ENCODE assay signal across 10 mouse cellular contexts in genomic region chr9:91353551-91354433, GRCm38 (mm10). TPM values are rescaled to one million over a fixed set of nuclear protein-coding genes. Genes with fewer than 3 reads are reported as not detected.
DNase-seq lines count a peak whose midpoint lies in the region; ATAC-seq and TF ChIP-seq lines count a peak whose summit lies in the region.
"Had no signal": no experiment of that assay in that cellular context is flagged by ENCODE, and none has a peak within 500 bp of the region (broad histone marks: within the 10 kb centered on the region; RNA-seq: fewer than 3 reads in every experiment).

No protein-coding gene starts in this region.

- peak; percentile 25; the same call in 1 of the 2 replicates for ATAC-seq in hindbrain, embryonic 14.5 days (ENCODE audit: low FRiP score)
- ATAC-seq in neural tube, embryonic 13.5 days (ENCODE audit: low read depth): 0 out of 2 replicates have a peak, but pooled peaks have one; percentile 27
- no peak for ATAC-seq in CD4-positive, CD25-positive, alpha-beta regulatory T cell, adult 4 months
- ATAC-seq in megakaryocyte, adult 5-6 weeks (ENCODE audit: poor library complexity, severe bottlenecking): no peak

- H3K27me3 ChIP-seq in hindbrain, embryonic 14.5 days (ENCODE audit: control insufficient read depth, insufficient read depth, low read length): peaks cover 67% of the 10 kb centered on the region
- peaks cover 81% of the 10 kb centered on the region for H3K27me3 ChIP-seq in neural tube, embryonic 13.5 days

- H3K9me3 ChIP-seq in hindbrain, embryonic 14.5 days (ENCODE audit: control insufficient read depth, low read length): no peaks in the 10 kb centered on the region
- no peaks in the 10 kb centered on the region for H3K9me3 ChIP-seq in neural tube, embryonic 13.5 days

- H3K4me3 ChIP-seq in layer of hippocampus, adult 2 months: no peak overlapping the region
- peak overlapping the region; percentile 25 for H3K4me3 ChIP-seq in hindbrain, embryonic 14.5 days (replicated peaks; ENCODE audit: low read length)
- H3K4me3 ChIP-seq in neural tube, embryonic 13.5 days: peak overlapping the region; percentile 28

- no peak for TF ChIP-seq CTCF in layer of hippocampus, adult 2 months (conservative IDR thresholded peaks at IDR 0.05)

- H3K27ac ChIP-seq in layer of hippocampus, adult 2 months: peak overlapping the region; percentile 46; the same call in 1 of the 2 replicates
- peak overlapping the region; percentile 76 for H3K27ac ChIP-seq in hindbrain, embryonic 14.5 days
- peak overlapping the region; percentile 92 for H3K27ac ChIP-seq in neural tube, embryonic 13.5 days (replicated peaks)
- H3K27ac ChIP-seq: stomach, postnatal 0 days had no signal

- peak overlapping the region; percentile 53 for H3K4me2 ChIP-seq in hindbrain, embryonic 14.5 days (replicated peaks)
- peak overlapping the region; percentile 55 for H3K4me2 ChIP-seq in neural tube, embryonic 13.5 days

- WGBS in hindbrain, embryonic 14.5 days: 3% methylated on average over 37 of the region's 37 CpGs
- WGBS in neural tube, embryonic 13.5 days: 4% methylated on average over 36 of the region's 37 CpGs

- H3K9ac ChIP-seq in hindbrain, embryonic 14.5 days: peak overlapping the region; percentile 61
- peak overlapping the region; percentile 69 for H3K9ac ChIP-seq in neural tube, embryonic 13.5 days

- H3K4me1 ChIP-seq in hindbrain, embryonic 14.5 days (replicated peaks; ENCODE audit: control insufficient read depth, insufficient read depth, low read length): 0 out of 2 replicates have a peak, but pooled peaks cover 11% of the 10 kb centered on the region
- H3K4me1 ChIP-seq in neural tube, embryonic 13.5 days (replicated peaks): peaks cover 50% of the 10 kb centered on the region

- DNase-seq in layer of hippocampus, adult 2 months (ENCODE audit: low spot score in 2 of 2): no peak
- no peak for DNase-seq in layer of hippocampus, postnatal 14 days (ENCODE audit: low spot score in 2 of 2)
- DNase-seq in embryo, embryonic 9.5 days (ENCODE audit: extremely low spot score): peak; percentile 47
- peak; percentile 33 for DNase-seq in hindbrain, embryonic 14.5 days (ENCODE audit: low spot score)
- no peak for DNase-seq in urinary bladder, postnatal 14 days (ENCODE audit: low spot score)
- DNase-seq: lung, postnatal 10 days had no signal

- H3K36me3 ChIP-seq in hindbrain, embryonic 14.5 days (replicated peaks; ENCODE audit: control insufficient read depth, insufficient read depth): no peaks in the 10 kb centered on the region
- H3K36me3 ChIP-seq in neural tube, embryonic 13.5 days: no peaks in the 10 kb centered on the region

RNA-seq across cellular contexts. Expression of gene Zic4, which starts 8.4 kb away (rescaled TPM):
- total RNA-seq in layer of hippocampus, adult 2 months (2021): 1 to 10 TPM; 2.8 to 3.3 TPM
- 1 to 10 TPM; 5.4 to 7.4 TPM for total RNA-seq in layer of hippocampus, postnatal 14 days (2021)
- polyA plus RNA-seq in hindbrain, embryonic 14.5 days (2014; fragmentation: Nextera tagmentation; extraction: Ambion mirVana): 47.8 and 54.9 TPM in 2 replicates
- 43.0 and 51.6 TPM in 2 replicates for polyA plus RNA-seq in neural tube, embryonic 13.5 days (2015; fragmentation: Nextera tagmentation; extraction: Ambion mirVana)
- under 1 TPM in 1 of 2 experiments, not detected in 1; 0.24 TPM for polyA plus RNA-seq in CD4-positive, CD25-positive, alpha-beta regulatory T cell, adult 4 months (2017; shearing (Covaris generic))
- not detected in 2 replicates for total RNA-seq in megakaryocyte, adult 5-6 weeks (2015)
- not detected in 2 replicates for total RNA-seq in megakaryocyte, adult 5-6 weeks (2017)
- polyA plus RNA-seq: stomach, postnatal 0 days had no signal

RNA-seq across cellular contexts. Expression of gene Zic1, which starts 11.8 kb away (rescaled TPM):
- total RNA-seq in layer of hippocampus, adult 2 months (2021): 10 to 100 TPM; 12.1 to 18.4 TPM
- 10 to 100 TPM; 28.5 to 30.0 TPM for total RNA-seq in layer of hippocampus, postnatal 14 days (2021)
- polyA plus RNA-seq in hindbrain, embryonic 14.5 days (2014; fragmentation: Nextera tagmentation; extraction: Ambion mirVana): 21.4 and 25.1 TPM in 2 replicates
- 16.5 and 19.9 TPM in 2 replicates for polyA plus RNA-seq in neural tube, embryonic 13.5 days (2015; fragmentation: Nextera tagmentation; extraction: Ambion mirVana)
- not detected for polyA plus RNA-seq in CD4-positive, CD25-positive, alpha-beta regulatory T cell, adult 4 months (2017; shearing (Covaris generic))
- not detected in 2 replicates for total RNA-seq in megakaryocyte, adult 5-6 weeks (2015)
- total RNA-seq in megakaryocyte, adult 5-6 weeks (2017): not detected in 2 replicates
- polyA plus RNA-seq: stomach, postnatal 0 days had no signal

Comparison
In these comparisons a context has a peak if more than half of its experiments do, and no peak if none do; other contexts are left out.
1. DNase-seq: peak in embryo, embryonic 9.5 days (single experiment) and hindbrain, embryonic 14.5 days (single experiment); none in layer of hippocampus, adult 2 months (0 of 2), layer of hippocampus, postnatal 14 days (0 of 2) and urinary bladder, postnatal 14 days (single experiment).
2. ATAC-seq: peak in hindbrain, embryonic 14.5 days (single experiment) and neural tube, embryonic 13.5 days (single experiment); none in CD4-positive, CD25-positive, alpha-beta regulatory T cell, adult 4 months (single experiment) and megakaryocyte, adult 5-6 weeks (single experiment).
3. RNA of gene Zic1, which starts 11.8 kb away (total RNA-seq): 28.5 to 30.0 TPM in layer of hippocampus, postnatal 14 days and 12.1 to 18.4 TPM in layer of hippocampus, adult 2 months; not detected in megakaryocyte, adult 5-6 weeks; every median in the first group is over 10 times any median in the second.
4. Peak in every context shown above with its lines, with median percentiles within 50 percentile points of each other: H3K27ac ChIP-seq.